Mouse (Mus musculus): ENCODE measurements around the gene Thra. TPM values are rescaled to one million over a fixed set of nuclear protein-coding genes. Genes with fewer than 3 reads are reported as not detected.
"Not testable (repeated sequence)": the region's sequence is repeated elsewhere in the genome, so short reads cannot be mapped to it uniquely, and the experiment has no call there.

The Thra gene
- polyA plus RNA-seq, 1 experiment, result 73.1 TPM

- DNase-seq (ENCODE audit: low read depth), result no peak
Observed at GRCm38 (mm10) chr11:98715946-98716345, 24.5 kb upstream of the Thra start.

GRCm38 (mm10) chr11:98717904-98718303 is 22.5 kb upstream of the Thra start:
- DNase-seq (ENCODE audit: low read depth), result no peak

- no peak for DNase-seq (ENCODE audit: low read depth)
Observed at GRCm38 (mm10) chr11:98720756-98721155, 19.7 kb upstream of the Thra start.

- no peak for DNase-seq (ENCODE audit: low read depth)
Observed at GRCm38 (mm10) chr11:98721458-98722226, 18.8 kb upstream of the Thra start.

- DNase-seq (ENCODE audit: low read depth), result no peak
Observed at GRCm38 (mm10) chr11:98723098-98723497, 17.3 kb upstream of the Thra start.

GRCm38 (mm10) chr11:98725926-98726506 is 14.4 kb upstream of the Thra start:
- no peak for DNase-seq (ENCODE audit: low read depth)

- no peak for DNase-seq (ENCODE audit: low read depth)
Observed at GRCm38 (mm10) chr11:98729119-98729588, 11.3 kb upstream of the Thra start, which contains the start of gene Med24. TSS of gene Med24 (minus strand) at chr11:98729435.

GRCm38 (mm10) chr11:98730727-98731126 is 9.7 kb upstream of the Thra start:
- no peak for DNase-seq (ENCODE audit: low read depth)

GRCm38 (mm10) chr11:98731134-98731533 is 9.3 kb upstream of the Thra start:
- no peak for DNase-seq (ENCODE audit: low read depth)

- no peak for DNase-seq (ENCODE audit: low read depth)
Observed at GRCm38 (mm10) chr11:98734020-98734419, 6.4 kb upstream of the Thra start.

GRCm38 (mm10) chr11:98735111-98735510 is 5.3 kb upstream of the Thra start:
- DNase-seq (ENCODE audit: low read depth), result no peak

GRCm38 (mm10) chr11:98736176-98736575 is 4.3 kb upstream of the Thra start:
- no peak for DNase-seq (ENCODE audit: low read depth)

GRCm38 (mm10) chr11:98737220-98737619 is 3.2 kb upstream of the Thra start:
- DNase-seq (ENCODE audit: low read depth), result not testable (repeated sequence)

- DNase-seq (ENCODE audit: low read depth), result no peak
Observed at GRCm38 (mm10) chr11:98738428-98738911, 2.0 kb upstream of the Thra start.

- DNase-seq (ENCODE audit: low read depth), result no peak
Observed at GRCm38 (mm10) chr11:98738925-98739324, 1.5 kb upstream of the Thra start.

- no peak for DNase-seq (ENCODE audit: low read depth)
Observed at GRCm38 (mm10) chr11:98740026-98740392, 429 bp upstream of the Thra start.

- no peak for DNase-seq (ENCODE audit: low read depth)
Observed at GRCm38 (mm10) chr11:98741051-98741620, 698 bp downstream of the Thra start.

- DNase-seq (ENCODE audit: low read depth), result no peak
Observed at GRCm38 (mm10) chr11:98741622-98742396, 1.4 kb downstream of the Thra start.

- DNase-seq (ENCODE audit: low read depth), result no peak
Observed at GRCm38 (mm10) chr11:98742397-98743291, 2.2 kb downstream of the Thra start.

- DNase-seq (ENCODE audit: low read depth), result no peak
Observed at GRCm38 (mm10) chr11:98743655-98744345, 3.4 kb downstream of the Thra start.

All from gonadal fat pad, adult 2 months (tissue).